Mouse (Mus musculus): ENCODE measurements around the gene Gpr83. TPM values are rescaled to one million over a fixed set of nuclear protein-coding genes. Genes with fewer than 3 reads are reported as not detected.
"Not testable (repeated sequence)": the region's sequence is repeated elsewhere in the genome, so short reads cannot be mapped to it uniquely, and the experiment has no call there.

Gpr83 gene
- total RNA-seq, 2 experiments from 2014 or later: 0.18 to 0.21 TPM

DNA sequence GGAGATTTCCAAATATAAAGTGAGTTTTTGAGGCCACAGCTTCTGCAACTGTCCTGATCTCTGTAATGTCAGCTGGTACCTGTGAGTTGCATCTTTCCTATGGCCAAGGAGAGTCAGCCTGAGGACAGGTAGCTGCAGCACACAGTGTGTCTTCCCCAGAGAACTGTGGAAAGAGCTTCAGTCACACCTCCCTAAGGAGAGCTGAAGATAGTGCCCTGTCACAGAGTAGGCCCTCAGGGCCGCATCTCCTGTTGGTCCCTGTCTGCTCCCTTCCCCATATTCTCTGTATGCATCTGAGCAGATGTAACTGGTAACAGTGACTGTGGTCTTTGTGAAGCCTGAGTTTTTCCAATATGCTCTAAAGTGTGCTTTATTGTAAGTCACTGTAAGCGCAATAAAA, 10.4 kb downstream of the Gpr83 start:
- no peak for DNase-seq

DNA sequence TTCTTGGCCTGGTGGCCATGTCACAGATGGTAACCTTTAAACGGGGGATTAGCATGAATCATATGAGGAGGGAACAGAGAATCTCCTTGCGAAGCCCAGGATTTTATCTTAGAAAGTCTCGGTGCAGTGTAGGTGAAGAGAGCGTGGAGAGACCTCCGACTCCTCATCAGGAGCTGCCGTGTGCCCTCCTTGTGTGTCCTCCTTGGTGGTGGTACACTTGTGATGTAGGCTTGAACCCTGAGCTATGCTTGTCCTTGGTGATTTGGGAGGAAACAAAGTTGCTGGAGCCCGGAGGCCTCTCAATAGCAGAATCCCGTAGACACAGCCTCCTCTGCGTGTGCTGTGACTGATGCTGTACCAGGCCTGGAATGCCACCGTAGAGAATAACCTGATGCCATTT, 10.8 kb downstream of the Gpr83 start:
- DNase-seq: no peak

DNA sequence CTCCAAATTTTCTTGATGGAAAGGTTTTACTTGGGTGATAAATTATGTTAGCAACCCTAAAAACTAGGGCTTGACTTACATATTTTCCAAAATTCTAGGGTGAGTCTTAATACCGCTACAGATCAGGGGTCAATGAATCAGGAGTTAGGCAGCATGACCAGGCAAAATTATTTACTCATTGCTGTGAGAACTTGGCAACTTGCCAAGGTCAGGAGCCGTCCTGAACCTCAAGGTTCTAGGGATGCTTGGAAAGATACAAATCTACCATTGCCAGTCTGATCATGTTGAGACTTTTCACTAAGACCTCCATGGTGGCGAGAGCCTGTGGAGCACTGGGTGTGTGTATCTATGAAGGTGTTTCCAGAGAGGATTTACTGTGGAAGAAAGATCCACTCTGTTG, 11.5 kb downstream of the Gpr83 start:
- DNase-seq: peak; percentile 47

DNA sequence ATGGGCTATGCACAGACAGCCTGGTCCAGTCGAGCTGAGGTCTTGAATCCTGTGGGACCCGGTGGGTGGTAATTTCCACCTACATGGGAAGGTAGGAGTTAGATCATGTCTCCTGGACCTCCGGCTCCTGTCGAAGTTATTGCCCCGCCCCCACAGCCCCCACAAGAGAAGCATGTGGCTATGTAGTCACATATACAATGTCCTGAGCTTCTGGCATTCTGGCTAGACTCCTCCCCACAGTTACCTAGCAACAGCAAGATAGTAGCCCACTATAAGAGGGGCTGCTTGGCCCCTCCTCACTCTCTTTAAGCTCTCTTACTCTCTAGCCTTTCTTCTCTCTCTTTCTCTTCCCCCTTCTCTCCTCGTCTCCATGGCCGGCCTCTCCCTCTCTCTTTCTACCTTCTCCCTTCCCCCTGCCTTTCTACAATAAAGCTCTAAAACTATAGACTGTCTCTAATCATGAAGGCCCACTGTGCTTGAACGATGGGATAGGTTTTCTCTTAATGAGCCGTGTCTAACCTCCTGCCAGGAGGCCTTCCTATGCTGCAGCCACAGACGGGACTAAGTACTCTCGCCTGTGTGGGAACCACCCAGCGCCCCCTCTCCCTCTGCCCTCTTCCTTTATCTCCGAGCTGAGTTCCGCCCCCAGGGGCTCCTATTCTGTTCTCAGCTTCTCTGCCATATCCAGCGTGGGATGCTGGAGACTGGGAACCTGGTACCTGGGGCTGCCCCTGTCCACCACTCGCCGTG, 12.3 kb downstream of the Gpr83 start:
- DNase-seq: no peak

DNA sequence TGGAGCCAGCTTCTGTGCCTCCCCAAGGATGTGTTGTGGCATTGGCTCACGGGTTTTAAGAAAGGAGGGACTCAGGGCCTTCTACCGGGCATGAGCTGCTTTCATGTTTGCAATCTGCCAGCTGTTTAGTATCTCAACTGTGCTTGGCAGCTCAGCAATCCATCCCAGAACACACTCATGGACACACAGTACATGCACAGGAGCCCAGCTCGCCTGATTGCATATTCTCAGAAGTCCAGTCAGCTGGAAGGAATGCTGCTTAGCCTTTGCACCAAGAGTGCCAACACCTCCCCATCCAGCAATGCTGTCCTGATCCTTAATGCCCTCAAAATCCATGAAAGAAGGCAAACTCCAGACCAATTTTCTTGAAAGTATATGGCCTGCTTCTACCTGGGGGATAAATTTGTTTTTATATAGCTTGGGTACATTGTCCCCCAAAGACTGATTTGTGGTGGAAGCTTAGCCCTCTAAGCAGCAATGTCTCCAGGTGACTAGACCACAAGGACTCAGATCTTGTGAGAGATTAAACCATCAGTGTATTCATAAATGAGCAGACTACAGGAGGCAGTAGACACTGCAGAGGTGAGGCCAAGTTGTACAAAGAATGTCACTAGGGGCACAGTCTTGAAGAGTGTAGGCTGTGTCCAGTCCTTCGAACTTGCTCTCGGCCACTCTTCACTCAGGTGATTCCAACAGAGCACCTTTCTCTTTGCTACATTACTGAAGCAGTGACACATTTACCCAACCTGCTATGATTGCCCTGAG, 15.9 kb downstream of the Gpr83 start:
- DNase-seq: no peak

DNA sequence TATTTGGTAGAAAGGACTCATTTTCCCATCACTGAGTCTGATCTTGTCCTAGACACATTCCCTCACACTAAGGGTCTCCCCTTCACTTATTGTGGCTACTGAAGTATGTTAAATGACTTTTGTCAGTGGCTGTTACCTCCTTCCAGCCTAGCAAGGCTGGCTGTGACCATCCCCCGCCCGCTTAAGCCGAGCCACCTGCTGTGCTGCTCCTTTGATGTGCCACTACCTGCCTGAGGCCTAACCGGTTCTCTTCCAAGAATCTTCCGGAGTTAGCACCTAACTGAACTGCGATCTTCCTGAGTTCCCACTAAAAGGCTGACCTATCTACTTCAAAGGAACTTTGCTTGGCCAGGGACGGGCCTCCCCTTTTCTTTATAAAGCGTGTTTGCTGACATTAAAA, 16.6 kb downstream of the Gpr83 start:
- not testable (repeated sequence) for DNase-seq

DNA sequence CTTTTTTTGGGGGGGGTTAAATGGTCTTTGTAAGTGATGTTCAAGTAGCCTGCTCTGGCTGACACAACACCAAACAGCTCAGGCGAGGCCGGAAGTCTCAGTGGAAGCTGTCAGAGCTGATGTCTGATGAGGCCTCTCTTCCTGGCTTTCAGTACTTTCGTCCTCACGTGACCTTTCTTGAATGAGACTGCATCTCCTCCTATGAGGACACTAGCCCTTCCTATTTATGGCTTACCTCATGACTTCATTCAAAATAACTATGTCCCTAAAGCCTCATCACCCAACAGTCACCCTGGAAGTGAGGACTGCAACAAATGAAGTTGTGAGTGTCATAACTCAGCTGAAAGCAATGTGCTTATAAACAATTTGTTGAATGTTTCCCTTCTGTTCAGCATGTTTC, 24.6 kb downstream of the Gpr83 start:
- no peak for DNase-seq

DNA sequence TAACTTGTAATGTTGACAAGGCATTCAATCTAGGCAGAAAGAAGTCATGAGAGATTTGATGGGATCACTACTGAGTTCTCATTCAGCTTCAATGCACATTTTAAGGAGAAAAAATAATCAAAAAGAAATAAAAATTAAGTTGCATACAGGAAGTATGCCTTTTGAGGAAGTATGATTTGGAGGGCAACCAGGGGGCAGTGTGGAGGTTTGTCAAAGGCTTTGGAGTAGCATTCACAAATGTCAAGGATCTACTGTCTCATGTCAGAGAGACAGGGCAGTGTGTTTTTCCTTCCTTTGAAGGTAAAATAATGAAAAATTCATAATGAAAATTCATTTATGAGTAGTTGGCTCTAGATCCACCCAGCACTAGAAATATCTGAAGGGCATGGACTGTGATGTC, 25.1 kb downstream of the Gpr83 start:
- DNase-seq: peak; percentile 55

DNA sequence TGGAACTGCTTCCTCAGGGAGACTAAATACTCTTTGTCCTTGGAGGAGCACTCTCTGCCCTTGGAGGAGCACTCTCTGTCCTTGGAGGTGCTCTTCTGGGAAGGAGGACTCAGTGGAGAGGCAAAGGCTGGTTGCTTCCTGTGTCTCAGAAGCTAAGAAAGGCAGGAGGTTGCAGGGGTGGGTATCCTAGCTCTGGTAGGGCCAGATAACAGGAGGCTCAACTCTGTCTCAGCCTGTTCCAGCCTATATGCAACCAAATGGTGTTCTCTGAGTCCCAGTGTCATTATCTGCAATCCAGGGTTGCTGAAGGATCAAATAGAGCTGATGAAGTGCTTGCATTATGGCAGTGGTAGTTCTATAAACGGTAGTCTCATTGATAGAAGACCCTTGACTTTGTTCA, 25.9 kb downstream of the Gpr83 start:
- DNase-seq: no peak

DNA sequence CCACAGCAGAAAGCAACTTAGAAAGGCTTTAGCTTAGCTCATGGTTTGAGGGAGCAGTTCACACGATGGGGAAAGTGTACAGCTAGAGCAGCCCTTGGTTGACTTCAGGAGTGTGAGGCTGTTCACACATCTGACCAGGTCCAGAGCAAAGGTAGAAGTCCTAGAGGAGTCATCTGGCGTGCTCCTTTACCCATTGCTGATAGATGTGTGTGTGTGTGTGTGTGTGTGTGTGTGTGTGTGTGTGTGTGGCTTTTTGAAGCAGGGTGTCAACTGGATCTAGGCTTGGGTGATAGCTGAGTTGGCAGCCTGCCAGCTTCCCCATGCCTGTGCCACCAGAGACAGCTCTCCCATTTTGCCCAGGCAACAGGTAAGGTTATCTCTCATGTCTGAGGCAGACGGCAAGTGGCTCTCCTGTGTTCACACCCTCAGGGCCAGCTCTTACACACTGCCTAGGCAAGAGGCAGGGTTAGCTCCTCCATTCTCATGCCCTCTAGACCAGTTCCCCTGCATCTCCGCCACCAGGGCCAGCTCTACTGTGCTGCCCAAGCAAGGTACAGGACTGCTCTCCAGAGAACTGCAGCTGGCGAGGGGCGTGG, 27.9 kb downstream of the Gpr83 start:
- no peak for DNase-seq

DNA sequence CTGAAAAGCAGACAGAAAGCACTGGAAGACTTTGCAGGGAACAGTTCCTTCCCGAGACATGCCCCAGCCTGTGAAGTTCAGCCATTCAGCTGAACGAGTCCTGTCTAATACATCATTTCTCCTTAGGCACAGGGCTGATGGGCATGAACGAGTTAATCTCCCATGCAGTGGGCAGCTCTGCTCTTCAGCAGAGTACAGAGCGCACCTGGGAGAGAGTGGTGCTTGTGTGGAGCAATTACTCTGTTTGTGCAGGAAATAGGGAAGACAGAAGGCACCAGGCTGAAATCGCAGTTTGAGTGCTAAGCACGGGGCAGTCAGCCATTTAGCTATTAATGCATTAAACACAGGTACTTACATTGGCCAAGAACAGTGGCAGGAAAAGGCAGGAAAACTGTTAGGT, 28.7 kb downstream of the Gpr83 start:
- no peak for DNase-seq

DNA sequence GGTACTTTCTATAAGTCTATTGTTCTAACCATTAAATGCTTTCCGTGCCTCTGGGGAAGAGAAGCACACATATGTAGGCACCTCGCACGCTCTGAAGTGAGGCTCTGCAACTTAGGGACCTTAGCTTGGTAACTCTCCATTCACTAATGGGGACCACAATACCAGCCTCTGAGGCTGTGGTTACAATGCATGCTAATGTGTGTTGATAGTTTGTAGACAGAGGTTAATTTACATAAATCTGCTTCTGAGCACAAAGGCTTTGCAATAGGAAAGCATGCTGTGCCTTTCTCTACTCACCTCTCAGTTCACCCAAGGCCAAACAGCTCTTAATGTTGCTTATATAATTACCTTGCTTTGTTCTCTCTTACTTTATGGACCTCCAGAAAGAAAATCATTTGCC, 30.7 kb downstream of the Gpr83 start:
- no peak for DNase-seq

DNA sequence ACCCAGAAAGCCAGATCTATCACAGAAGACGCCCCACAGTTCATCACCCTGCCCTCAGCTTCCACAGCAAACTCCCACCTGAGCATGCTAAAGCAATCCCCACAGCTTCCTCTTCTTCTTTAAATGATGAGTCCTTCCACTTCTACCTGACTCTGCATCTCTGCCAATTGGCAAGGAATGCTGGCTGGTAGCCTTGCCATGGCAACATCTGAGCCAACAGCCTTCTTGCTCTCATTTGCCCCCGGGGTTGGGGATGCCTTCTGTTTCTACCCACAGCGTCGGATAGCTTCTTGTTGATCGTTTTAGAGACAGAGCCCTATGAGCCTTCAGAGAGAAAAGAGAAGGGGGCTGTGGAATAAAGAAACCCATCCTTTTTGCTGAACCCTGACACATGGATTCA, 31.9 kb downstream of the Gpr83 start:
- no peak for DNase-seq

DNA sequence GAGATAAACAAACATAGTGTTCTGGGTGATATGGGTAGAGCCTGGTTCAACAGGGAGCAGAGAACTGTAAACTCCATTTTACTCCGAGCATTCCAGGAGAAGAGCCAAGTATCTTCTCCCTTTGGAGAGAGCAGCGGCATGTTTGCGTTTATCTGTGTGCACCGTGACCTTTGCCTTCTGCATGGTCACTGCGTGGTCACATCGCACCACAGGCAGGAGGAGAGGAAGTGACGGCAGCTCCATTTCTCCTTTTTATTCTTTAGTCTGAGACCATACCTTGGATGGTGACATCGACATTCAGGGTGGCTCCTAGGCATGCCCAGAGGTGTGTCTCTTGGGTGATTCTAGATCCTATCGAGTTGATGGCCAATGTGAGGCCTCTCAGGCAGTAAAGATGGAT, 33.4 kb downstream of the Gpr83 start:
- DNase-seq: no peak

DNA sequence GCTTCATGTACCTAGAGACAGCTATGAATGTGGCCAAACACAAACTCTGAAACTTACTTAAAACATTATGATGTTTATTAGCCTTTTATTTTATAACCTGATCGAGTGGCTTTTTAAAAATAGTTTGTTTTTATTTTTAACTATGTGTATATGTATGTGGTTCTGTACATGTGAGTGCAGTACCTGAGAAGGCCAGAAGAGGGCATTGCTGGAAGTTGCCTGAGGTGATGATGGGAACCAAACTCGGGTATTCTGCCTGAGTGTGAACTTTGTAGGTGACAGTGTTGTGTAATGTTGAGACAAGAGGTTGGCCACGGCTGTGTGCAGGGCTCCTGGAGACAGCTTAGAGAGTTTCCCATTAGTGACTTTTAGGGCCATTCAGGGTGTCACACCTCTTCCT, 34.6 kb downstream of the Gpr83 start:
- no peak for DNase-seq

DNA sequence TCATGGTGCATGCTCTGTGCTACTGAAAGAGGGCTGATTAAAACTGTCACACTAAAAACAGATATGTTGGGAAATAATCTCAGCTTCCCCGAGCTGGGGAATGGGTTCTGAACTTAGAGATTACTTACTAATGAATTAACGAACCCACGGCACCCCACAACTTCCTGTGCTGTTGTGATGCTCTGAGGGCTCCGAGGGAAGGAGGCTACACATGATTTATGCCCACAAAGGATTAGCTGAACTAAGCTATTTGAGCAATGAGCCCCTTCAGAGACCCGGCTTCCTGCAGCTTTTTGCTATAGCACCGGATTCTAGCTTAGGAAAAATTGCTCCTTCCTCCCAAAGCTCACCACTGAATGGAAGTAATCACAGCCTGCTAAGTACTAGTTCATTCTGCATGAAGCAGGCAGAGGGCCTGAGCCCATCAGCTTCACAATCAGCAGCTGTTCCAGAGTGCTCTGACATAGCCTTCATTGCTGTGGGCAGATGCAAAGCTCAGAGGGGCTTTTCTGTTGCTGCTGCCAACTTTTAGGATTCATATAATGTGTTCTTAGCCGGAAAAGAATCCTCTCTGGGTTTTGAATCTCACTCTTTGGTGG, 35.3 kb downstream of the Gpr83 start:
- DNase-seq: no peak

DNA sequence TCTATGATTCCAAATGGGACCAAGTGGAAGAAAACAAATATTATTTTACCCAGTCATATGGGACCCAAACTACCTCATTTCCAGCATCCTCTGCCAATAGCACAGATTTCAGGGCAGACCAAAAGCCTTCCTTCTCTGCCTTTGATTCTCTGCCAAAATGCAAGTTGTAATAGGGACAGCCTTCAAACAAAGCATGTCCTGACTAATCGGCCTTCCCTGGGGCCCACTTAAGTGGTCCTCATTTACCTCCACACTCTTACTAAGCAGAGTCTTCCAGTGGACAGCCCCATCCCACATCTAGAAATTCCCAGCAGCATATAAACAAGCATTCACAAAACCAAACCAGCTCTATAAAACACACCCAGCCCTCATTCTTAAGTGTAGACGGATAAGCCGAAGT, 37.1 kb downstream of the Gpr83 start:
- no peak for DNase-seq

DNA sequence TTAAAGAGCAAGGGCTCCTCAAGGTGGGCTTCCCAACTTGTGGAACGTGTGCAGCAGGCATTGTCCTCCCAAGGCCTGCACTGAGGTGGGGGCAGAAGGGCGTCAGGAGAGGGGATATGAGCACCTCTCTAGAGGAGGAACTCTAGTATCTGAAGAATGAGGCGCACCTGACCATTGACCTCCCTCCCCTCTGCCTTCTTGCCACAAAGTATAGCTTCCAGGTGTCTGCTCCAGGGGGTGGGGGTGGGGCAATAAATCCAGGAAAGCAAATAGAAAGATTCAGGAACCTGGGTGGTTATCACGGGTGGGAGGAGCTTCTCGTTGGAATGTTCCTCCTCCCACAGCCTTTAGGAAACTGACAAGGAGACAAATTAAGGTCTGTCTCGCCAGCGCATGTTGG, 41.7 kb downstream of the Gpr83 start:
- DNase-seq: no peak

DNA sequence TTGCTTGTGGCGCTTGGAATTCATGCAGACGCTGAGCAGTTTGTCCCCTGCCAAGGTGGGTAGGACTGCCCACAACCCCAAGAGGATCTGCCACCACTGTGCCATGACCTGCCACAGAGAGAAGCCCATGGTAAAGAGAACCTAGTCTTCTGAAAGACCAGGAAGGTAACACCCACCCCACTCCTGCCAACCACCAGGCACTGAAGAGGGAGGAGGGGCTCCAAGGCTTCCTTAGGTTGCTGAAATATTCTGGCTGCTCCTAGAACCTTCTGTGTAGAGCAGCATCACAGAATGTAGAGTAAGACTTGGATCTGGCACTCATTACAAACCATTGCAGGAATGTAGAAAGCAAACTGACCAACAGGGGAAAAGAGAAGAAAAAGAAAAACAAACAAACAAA, 42.4 kb downstream of the Gpr83 start:
- DNase-seq: no peak

DNA sequence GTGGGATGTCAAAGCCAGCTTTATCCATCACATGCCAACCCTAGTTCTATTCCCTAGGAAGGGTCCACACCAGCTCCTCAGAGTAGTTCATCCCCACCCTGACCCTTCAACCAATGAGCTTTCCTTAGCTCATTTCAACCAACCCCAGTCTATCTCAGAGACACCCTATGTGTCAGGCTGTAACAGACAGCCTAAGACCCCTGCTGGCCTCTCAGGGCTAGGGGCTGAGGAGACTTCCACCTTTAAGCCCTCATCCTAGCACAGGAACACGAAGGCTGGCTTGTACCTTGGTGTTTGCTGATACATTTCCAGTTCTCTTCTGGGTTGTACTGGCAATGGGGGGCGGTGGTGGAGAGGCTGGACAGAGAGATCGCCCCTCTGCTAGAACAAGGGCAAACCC, 43.0 kb downstream of the Gpr83 start:
- no peak for DNase-seq

DNA sequence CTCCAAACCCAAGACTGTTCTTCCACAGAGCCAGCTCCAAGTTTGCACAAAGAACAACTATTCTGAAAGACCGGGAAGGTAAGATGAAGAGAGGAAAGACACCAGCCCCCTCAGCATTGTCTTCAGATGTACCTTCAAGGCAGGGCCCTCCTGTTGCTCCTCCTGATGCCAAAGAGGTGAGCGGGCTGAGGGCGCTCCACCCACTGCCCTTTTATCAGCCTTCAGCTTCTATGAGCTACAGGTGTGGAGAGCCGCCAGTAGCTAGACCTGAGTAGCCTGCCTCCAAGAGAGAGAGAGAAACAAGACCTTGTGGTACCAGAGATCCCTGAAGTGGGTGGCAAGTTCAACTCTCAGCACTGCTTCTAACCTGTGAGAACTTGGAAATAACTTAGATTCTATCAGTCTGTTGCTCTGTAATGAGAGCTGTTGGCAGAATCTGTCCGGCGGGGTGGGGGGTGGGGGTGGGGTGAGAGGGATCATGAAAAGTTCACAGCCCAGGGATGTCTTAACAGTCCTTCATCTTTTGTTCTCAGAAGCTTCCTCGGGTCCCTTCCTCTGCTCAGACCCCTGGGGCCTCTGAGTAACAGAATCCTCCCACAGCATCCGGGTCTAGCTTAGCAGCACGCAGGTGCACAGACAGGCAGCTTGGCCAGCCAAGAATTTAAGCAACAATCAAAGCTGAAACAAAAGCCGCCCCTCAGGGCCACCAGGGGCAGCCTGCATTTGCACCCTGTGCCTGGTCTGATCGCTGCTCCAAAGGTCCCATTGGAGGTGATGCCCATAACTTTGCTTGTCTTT, 43.8 kb downstream of the Gpr83 start, which contains the start of gene Izumo1r:
Gene Izumo1r, minus strand, starts transcription at position 369 of the 798 bp plus-strand sequence.
- no peak for DNase-seq
